Mouse (Mus musculus) T-cell, adult 66 days (primary cell): ENCODE measurements around the gene Pnrc1. TPM values are rescaled to one million over a fixed set of nuclear protein-coding genes. Genes with fewer than 3 reads are reported as not detected.

Experiments used
- total RNA-seq, 2 experiments: library from RNA; stranded (reverse); gene quantifications; 3 replicates in 1 of 2; 4 replicates in 1 of 2; pipeline ENCODE4 v1.2.4; 2023

The Pnrc1 gene
- total RNA-seq, result 100 to 1,000 TPM; 869 to 942 TPM

GRCm38 (mm10) chr4:33290002-33290401 is at the start of gene Pnrc1:
Gene Pnrc1, minus strand, starts transcription at chr4:33290163.

GRCm38 (mm10) chr4:33309764-33310757 is 20.1 kb upstream of the Pnrc1 start, which contains the start of gene Rngtt:
Gene Rngtt, plus strand, starts transcription at chr4:33310311.

GRCm38 (mm10) chr4:33208881-33209841 is 80.8 kb downstream of the Pnrc1 start, which contains the start of gene Srsf12:
Gene Srsf12, plus strand, starts transcription at chr4:33208991.

Other genes with a start within 250 kb of the Pnrc1 start
- 1 to 10 TPM; 5.8 to 8.9 TPM for gene Gabrr2, start 227.2 kb downstream of the Pnrc1 start, total RNA-seq
- not detected for gene Gabrr1, start 157.6 kb downstream of the Pnrc1 start, total RNA-seq
- not detected for gene Pm20d2, start 100.4 kb downstream of the Pnrc1 start, total RNA-seq
- 1 to 10 TPM in 1 of 2 experiments, under 1 TPM in 1; 0.68 to 1.9 TPM for gene Srsf12, start 81.2 kb downstream of the Pnrc1 start, total RNA-seq
- gene Rngtt, start 20.1 kb upstream of the Pnrc1 start, total RNA-seq, result 10 to 100 TPM; 71.1 to 73.6 TPM